Mouse (Mus musculus) hindbrain, embryonic 10.5 days (tissue): ENCODE data around the gene 1110051M20Rik. TPM values are rescaled to one million over a fixed set of nuclear protein-coding genes. Genes with fewer than 3 reads are reported as not detected.

ENCODE experiments used
- DNase-seq: peaks from one replicate; pipeline ENCODE4 v3.0.0-alpha.2; 2017; ENCODE audit warnings: low spot score
- H3K27ac ChIP-seq: fragments of 300-500 bp; sonication (generic); 2 replicates; pipeline ENCODE4 v1.5.1; 2016; ENCODE audit warnings: mild to moderate bottlenecking, moderate library complexity
- H3K27me3 ChIP-seq: fragments of 300-500 bp; sonication (generic); 2 replicates; pipeline ENCODE4 v1.6.1; 2016; ENCODE audit warnings: mild to moderate bottlenecking; ENCODE audit not compliant: poor library complexity, insufficient read depth, severe bottlenecking
- H3K36me3 ChIP-seq: fragments of 300-500 bp; sonication (generic); 2 replicates; pipeline ENCODE4 v1.6.1; 2016; ENCODE audit warnings: mild to moderate bottlenecking, moderate library complexity
- H3K4me1 ChIP-seq: fragments of 300-500 bp; sonication (generic); replicated peaks from 2 replicates; pipeline ENCODE4 v1.6.1; 2016; ENCODE audit warnings: mild to moderate bottlenecking
- H3K4me3 ChIP-seq: fragments of 300-500 bp; sonication (generic); 2 replicates; pipeline ENCODE4 v1.5.1; 2016; ENCODE audit warnings: mild to moderate bottlenecking, moderate library complexity
- H3K9me3 ChIP-seq: fragments of 300-500 bp; sonication (generic); 2 replicates; pipeline ENCODE4 v1.6.1; 2016; ENCODE audit warnings: mild to moderate bottlenecking, moderate library complexity
- WGBS: fragments of 180-500 bp; shearing (Covaris S2); methylation state at CpG from one replicate; pipeline ENCODE4 v1.1.7; 2016; 5-methylcytosine and 5-hydroxymethylcytosine counted together
- polyA plus RNA-seq: library from polyadenylated mRNA; unstranded; fragments of >200 nt; fragmentation: Nextera tagmentation; extraction: Ambion mirVana; gene quantifications from 2 replicates; pipeline ENCODE4 v1.2.1, GENCODE M21; 2016

The 1110051M20Rik gene
- polyA plus RNA-seq, 1 experiment from 2014 or later = 96.7 TPM

- DNase-seq = no peak
- Histone ChIP-seq H3K4me1 (peaks cover 41% of the 10 kb centered on the region), H3K9me3 (no peaks in the 10 kb centered on the region), H3K4me3 (no peak overlapping the region), H3K27ac (peak overlapping the region; percentile 79), H3K36me3 (no peaks in the 10 kb centered on the region), H3K27me3 (no peaks in the 10 kb centered on the region)
- 41% methylated on average over 3 of the region's 3 CpGs for WGBS
These were observed 45.3 kb downstream of the 1110051M20Rik start for GRCm38 (mm10) chr2:91399168-91399567.

- WGBS = 54% methylated on average over 4 of the region's 4 CpGs
- no peaks in the 10 kb centered on the region for H3K9me3 ChIP-seq
- H3K27ac ChIP-seq = no peak overlapping the region
- no peaks in the 10 kb centered on the region for H3K36me3 ChIP-seq
- no peak overlapping the region for H3K4me3 ChIP-seq
- H3K4me1 ChIP-seq = peaks cover 22% of the 10 kb centered on the region
- no peak for DNase-seq
- no peaks in the 10 kb centered on the region for H3K27me3 ChIP-seq
These were observed 50.4 kb downstream of the 1110051M20Rik start for GRCm38 (mm10) chr2:91394078-91394477.

- Histone ChIP-seq H3K36me3 (no peaks in the 10 kb centered on the region), H3K4me1 (peaks cover 19% of the 10 kb centered on the region), H3K27ac (no peak overlapping the region), H3K4me3 (no peak overlapping the region), H3K27me3 (no peaks in the 10 kb centered on the region), H3K9me3 (no peaks in the 10 kb centered on the region)
- DNase-seq = no peak
- 67% methylated on average over 3 of the region's 3 CpGs for WGBS
These were observed 55.8 kb downstream of the 1110051M20Rik start for GRCm38 (mm10) chr2:91388738-91389137.

- 67% methylated on average over 3 of the region's 3 CpGs for WGBS
These were observed 56.2 kb downstream of the 1110051M20Rik start for GRCm38 (mm10) chr2:91388281-91388680.

GRCm38 (mm10) chr2:91387287-91387958 lies 57.1 kb downstream of the 1110051M20Rik start:
- WGBS = 90% methylated on average over 6 of the region's 6 CpGs
- Histone ChIP-seq H3K27me3 (no peaks in the 10 kb centered on the region), H3K4me3 (no peak overlapping the region), H3K9me3 (no peaks in the 10 kb centered on the region), H3K27ac (no peak overlapping the region), H3K36me3 (peaks cover 5% of the 10 kb centered on the region), H3K4me1 (peaks cover 19% of the 10 kb centered on the region)
- no peak for DNase-seq

More at GRCm38 (mm10) chr2:91388281-91388680, 56.2 kb downstream of the 1110051M20Rik start:
- H3K4me3 ChIP-seq = no peak overlapping the region
- H3K36me3 ChIP-seq = no peaks in the 10 kb centered on the region
- no peaks in the 10 kb centered on the region for H3K9me3 ChIP-seq
- DNase-seq = no peak
- H3K27ac ChIP-seq = no peak overlapping the region
- H3K4me1 ChIP-seq = peaks cover 19% of the 10 kb centered on the region
- H3K27me3 ChIP-seq = no peaks in the 10 kb centered on the region

GRCm38 (mm10) chr2:91386547-91387286 lies 57.8 kb downstream of the 1110051M20Rik start:
- Histone ChIP-seq H3K36me3 (peaks cover 6% of the 10 kb centered on the region), H3K4me1 (peaks cover 19% of the 10 kb centered on the region), H3K27ac (no peak overlapping the region), H3K4me3 (no peak overlapping the region), H3K27me3 (no peaks in the 10 kb centered on the region), H3K9me3 (no peaks in the 10 kb centered on the region)
- DNase-seq = no peak
- WGBS = 70% methylated on average over 5 of the region's 5 CpGs

- Histone ChIP-seq H3K4me3 (no peak overlapping the region), H3K4me1 (peaks cover 17% of the 10 kb centered on the region), H3K27me3 (no peaks in the 10 kb centered on the region), H3K9me3 (no peaks in the 10 kb centered on the region), H3K27ac (no peak overlapping the region), H3K36me3 (peaks cover 16% of the 10 kb centered on the region)
- no peak for DNase-seq
- 94% methylated on average over 6 of the region's 6 CpGs for WGBS
These were observed 61.2 kb downstream of the 1110051M20Rik start for GRCm38 (mm10) chr2:91383294-91383693.

GRCm38 (mm10) chr2:91377038-91377437 lies 67.5 kb downstream of the 1110051M20Rik start:
- no peak overlapping the region for H3K27ac ChIP-seq

GRCm38 (mm10) chr2:91370314-91370713 lies 74.2 kb downstream of the 1110051M20Rik start:
- peaks cover 11% of the 10 kb centered on the region for H3K4me1 ChIP-seq
- no peak for DNase-seq

More at GRCm38 (mm10) chr2:91377038-91377437, 67.5 kb downstream of the 1110051M20Rik start:
- no peak for DNase-seq
- Histone ChIP-seq H3K27me3 (no peaks in the 10 kb centered on the region), H3K9me3 (no peaks in the 10 kb centered on the region), H3K4me1 (peaks cover 24% of the 10 kb centered on the region), H3K36me3 (peaks cover 10% of the 10 kb centered on the region; the same call in 1 of the 2 replicates), H3K4me3 (no peak overlapping the region)
- WGBS = 49% methylated on average over 7 of the region's 7 CpGs

GRCm38 (mm10) chr2:91363272-91363671 lies 81.2 kb downstream of the 1110051M20Rik start:
- DNase-seq = no peak
- Histone ChIP-seq H3K36me3 (no peaks in the 10 kb centered on the region), H3K27ac (no peak overlapping the region), H3K9me3 (no peaks in the 10 kb centered on the region), H3K4me1 (peaks cover 8% of the 10 kb centered on the region; the same call in 1 of the 2 replicates), H3K4me3 (no peak overlapping the region), H3K27me3 (no peaks in the 10 kb centered on the region)
- 96% methylated on average over 2 of the region's 2 CpGs for WGBS

More at GRCm38 (mm10) chr2:91370314-91370713, 74.2 kb downstream of the 1110051M20Rik start:
- 80% methylated on average over 2 of the region's 2 CpGs for WGBS
- H3K36me3 ChIP-seq = no peaks in the 10 kb centered on the region
- H3K27me3 ChIP-seq = no peaks in the 10 kb centered on the region
- H3K4me3 ChIP-seq = no peak overlapping the region
- H3K27ac ChIP-seq = no peak overlapping the region
- no peaks in the 10 kb centered on the region for H3K9me3 ChIP-seq

- Histone ChIP-seq H3K27me3 (no peaks in the 10 kb centered on the region), H3K36me3 (no peaks in the 10 kb centered on the region), H3K4me3 (no peak overlapping the region), H3K4me1 (peaks cover 8% of the 10 kb centered on the region; the same call in 1 of the 2 replicates), H3K9me3 (no peaks in the 10 kb centered on the region), H3K27ac (no peak overlapping the region)
- WGBS = 36% methylated on average over 4 of the region's 4 CpGs
- DNase-seq = no peak
These were observed 83.4 kb downstream of the 1110051M20Rik start for GRCm38 (mm10) chr2:91361068-91361528.

- H3K9me3 ChIP-seq = no peaks in the 10 kb centered on the region
- WGBS = 92% methylated on average over 3 of the region's 3 CpGs
- no peak for DNase-seq
- H3K27me3 ChIP-seq = no peaks in the 10 kb centered on the region
- no peaks in the 10 kb centered on the region for H3K36me3 ChIP-seq
- no peak overlapping the region for H3K27ac ChIP-seq
- no peak overlapping the region for H3K4me3 ChIP-seq
- 0 out of 2 replicates have a peak, but pooled peaks cover 2% of the 10 kb centered on the region for H3K4me1 ChIP-seq
These were observed 88.7 kb downstream of the 1110051M20Rik start for GRCm38 (mm10) chr2:91355767-91356166.
